Mouse (Mus musculus) megakaryocyte, embryonic 14.5 days (primary cell): ENCODE data around the gene Ptov1.

Experiments used
- FLI1 ChIP-seq: IDR thresholded peaks from 2 replicates; pipeline ENCODE4 v1.6.1; 2012; ENCODE audit warnings: low read length, inconsistent platforms, mixed read lengths
- GATA1 ChIP-seq: IDR thresholded peaks from 3 replicates; pipeline ENCODE4 v1.6.1; 2012; ENCODE audit warnings: mixed read lengths, low read length, inconsistent platforms, borderline replicate concordance

- TF ChIP-seq GATA1 (no peak), FLI1 (no peak)
Observed at GRCm38 (mm10) chr7:44818164-44818563, 51.4 kb downstream of the Ptov1 start.
